Mouse (Mus musculus): ENCODE measurements around the gene Vwa7. TPM values are rescaled to one million over a fixed set of nuclear protein-coding genes. Genes with fewer than 3 reads are reported as not detected.

Vwa7 gene
- total and polyA plus RNA-seq, 3 experiments, result 9.8 to 10.4 TPM; not detected in 1

DNA sequence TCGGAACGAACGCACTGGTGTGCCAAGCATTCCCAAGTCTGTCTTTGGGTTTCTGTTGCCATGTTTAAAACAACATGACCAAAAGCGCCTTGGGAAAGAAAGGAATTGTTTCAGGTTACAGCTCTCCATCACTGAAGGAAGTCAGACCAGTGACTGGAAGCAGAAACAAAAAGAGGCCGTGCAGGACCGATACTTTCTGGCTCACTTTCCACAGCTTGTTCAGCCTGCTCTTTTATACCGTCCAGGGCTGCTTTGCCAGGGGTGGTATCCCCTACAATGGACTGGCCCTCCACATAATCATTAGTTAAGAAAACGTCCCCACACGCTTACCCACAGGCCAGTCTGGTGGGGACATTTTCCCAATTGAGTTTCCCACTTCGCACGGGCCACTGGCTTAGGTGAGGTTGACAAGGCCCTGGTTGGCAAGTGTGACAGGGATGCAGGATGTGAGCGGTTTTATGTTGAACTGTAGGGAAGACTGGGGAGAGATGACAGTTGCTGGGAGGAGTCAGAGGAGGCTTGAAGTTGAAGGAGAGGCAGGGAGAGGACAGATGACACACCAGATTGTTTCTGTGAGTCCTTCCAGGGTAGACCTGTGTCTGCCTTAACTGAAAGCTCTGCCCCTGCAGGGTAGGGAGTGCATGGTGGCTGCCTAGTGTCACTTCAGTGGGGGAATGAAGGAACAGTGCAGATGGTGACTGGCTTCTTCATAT, 14.1 kb upstream of the Vwa7 start (continued):
- no peak for TF ChIP-seq GATA1 (IDR thresholded peaks at IDR 0.05; ENCODE audit: low read depth, low read length)
- no peak for TF ChIP-seq CHD2 (IDR thresholded peaks at IDR 0.05; ENCODE audit: low read length)
- peak; percentile 92 for TF ChIP-seq TBP (IDR thresholded peaks at IDR 0.05; ENCODE audit: low read depth, low read length)
- TF ChIP-seq MEF2A (IDR thresholded peaks at IDR 0.05; ENCODE audit: extremely low read depth, insufficient replicate concordance, low read depth, low read length, poor library complexity, severe bottlenecking), result no peak
- no peak for TF ChIP-seq E2F4 (IDR thresholded peaks at IDR 0.05; ENCODE audit: borderline replicate concordance, low read depth, low read length)
- TF ChIP-seq RCOR1 (IDR thresholded peaks at IDR 0.05; ENCODE audit: low read depth, low read length), result no peak
- TF ChIP-seq NELFE (IDR thresholded peaks at IDR 0.05; ENCODE audit: low read depth, low read length), result peak; percentile 78
- no peak for TF ChIP-seq RAD21 (IDR thresholded peaks at IDR 0.05; ENCODE audit: low read depth, low read length)
- no peak for TF ChIP-seq UBTF (IDR thresholded peaks at IDR 0.05; ENCODE audit: borderline replicate concordance, insufficient read depth, low read depth, low read length)
- TF ChIP-seq JUND (IDR thresholded peaks at IDR 0.05; ENCODE audit: low read depth, low read length), result no peak
- no peak for TF ChIP-seq NRF1 (IDR thresholded peaks at IDR 0.05; ENCODE audit: insufficient read depth, low read depth, low read length, poor library complexity, severe bottlenecking)
- TF ChIP-seq POLR2AphosphoS5 (IDR thresholded peaks at IDR 0.05; ENCODE audit: borderline replicate concordance, low read depth, low read length), result peak; percentile 69; the same call in 1 of the 2 replicates
- peak; percentile 56; the same call in 1 of the 2 replicates for TF ChIP-seq ZMIZ1 (IDR thresholded peaks at IDR 0.05; ENCODE audit: low read depth, low read length)
- no peak for TF ChIP-seq TCF12 (IDR thresholded peaks at IDR 0.05; ENCODE audit: low read depth, low read length)
- no peak for TF ChIP-seq BHLHE40 (IDR thresholded peaks at IDR 0.05; ENCODE audit: borderline replicate concordance, low read depth, low read length)
- TF ChIP-seq CHD1 (IDR thresholded peaks at IDR 0.05; ENCODE audit: low read depth, low read length), result peak; percentile 70
- peak; percentile 49 to 82; a peak in 3 of 4 replicates for TF ChIP-seq POLR2A (IDR thresholded peaks at IDR 0.05; ENCODE audit: control insufficient read depth in 1 of 2, insufficient read depth in 1 of 2, low read depth in 1 of 2, low read length in 2 of 2, poor library complexity in 1 of 2)
- TF ChIP-seq ETS1 (IDR thresholded peaks at IDR 0.05; ENCODE audit: low read depth, low read length), result no peak

DNA sequence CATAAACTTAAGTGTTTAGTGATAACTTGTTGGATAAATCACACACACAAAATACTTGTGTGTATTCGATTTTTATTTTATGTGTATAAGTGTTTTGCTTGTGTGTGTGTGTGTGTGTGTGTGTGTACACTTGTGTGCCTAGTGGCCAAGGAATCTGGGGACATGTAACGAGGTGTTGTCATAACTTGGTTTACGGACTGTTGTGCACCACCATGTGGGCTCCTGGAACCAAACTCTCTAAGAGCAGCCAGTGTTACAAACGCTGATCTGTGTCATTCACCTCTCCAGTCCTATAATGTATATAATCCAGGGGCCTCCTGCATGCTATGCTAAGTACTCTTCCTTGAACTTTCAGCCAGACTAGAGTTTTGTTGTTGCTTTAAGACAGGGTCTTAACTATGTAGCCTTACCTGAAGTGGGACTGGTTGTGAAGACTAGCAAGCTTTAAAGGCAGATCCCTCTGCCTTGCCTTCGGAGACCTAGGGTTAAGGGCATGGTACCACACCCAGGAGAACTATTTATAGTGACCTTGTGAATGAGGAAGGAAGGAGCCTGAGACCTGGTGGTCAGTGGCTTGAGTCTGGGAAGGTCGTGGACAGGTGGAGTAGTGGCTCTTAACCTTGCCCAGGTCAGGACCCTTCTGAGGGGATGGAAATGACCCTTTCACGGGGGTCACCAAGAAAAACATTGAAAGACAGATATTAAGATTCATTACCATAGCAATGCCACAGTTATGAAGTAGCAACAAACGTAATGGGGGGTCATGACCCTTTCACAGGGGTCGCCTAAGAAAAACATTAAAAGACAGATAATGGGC, 13.1 kb upstream of the Vwa7 start:
- H3K79me2 ChIP-seq (ENCODE audit: control insufficient read depth, insufficient read depth, low read length, poor library complexity), result peaks cover 68% of the 10 kb centered on the region
- H3K27me3 ChIP-seq (ENCODE audit: control insufficient read depth in 1 of 2, insufficient read depth in 2 of 2, low read length in 2 of 2), result no peaks in the 10 kb centered on the region
- H3K9me3 ChIP-seq (replicated peaks; ENCODE audit: insufficient read depth, low read length), result no peaks in the 10 kb centered on the region
- peak overlapping the region; percentile 99 for H3K27ac ChIP-seq (ENCODE audit: control insufficient read depth, low read depth, low read length)
- peak; percentile 37 for DNase-seq (ENCODE audit: low read depth, low spot score)
- TF ChIP-seq MAZ (IDR thresholded peaks at IDR 0.05; ENCODE audit: low read depth, low read length) (no peak), CHD1 (IDR thresholded peaks at IDR 0.05; ENCODE audit: low read depth, low read length) (0 out of 2 replicates have a peak, but pooled peaks have one; percentile 74)
- H3K4me1 ChIP-seq (ENCODE audit: control insufficient read depth in 1 of 2, insufficient read depth in 2 of 2, low read length in 2 of 2), result peaks cover 0 to 13% of the 10 kb centered on the region in 2 experiments; a peak in 2 of 4 replicates
- H3K9ac ChIP-seq (ENCODE audit: control insufficient read depth, low read depth, low read length, poor library complexity, severe bottlenecking), result peak overlapping the region; percentile 100
- peak overlapping the region; percentile 64 to 89 for H3K4me3 ChIP-seq (ENCODE audit: control insufficient read depth in 1 of 2, insufficient read depth in 1 of 2, low read depth in 2 of 2, low read length in 2 of 2)
- peaks cover 0 to 7% of the 10 kb centered on the region in 2 experiments; a peak in 3 of 4 replicates for H3K36me3 ChIP-seq (ENCODE audit: control insufficient read depth in 1 of 2, insufficient read depth in 2 of 2, low read length in 2 of 2)

Measured in MEL (cell line).